In the genomic region with DNA sequence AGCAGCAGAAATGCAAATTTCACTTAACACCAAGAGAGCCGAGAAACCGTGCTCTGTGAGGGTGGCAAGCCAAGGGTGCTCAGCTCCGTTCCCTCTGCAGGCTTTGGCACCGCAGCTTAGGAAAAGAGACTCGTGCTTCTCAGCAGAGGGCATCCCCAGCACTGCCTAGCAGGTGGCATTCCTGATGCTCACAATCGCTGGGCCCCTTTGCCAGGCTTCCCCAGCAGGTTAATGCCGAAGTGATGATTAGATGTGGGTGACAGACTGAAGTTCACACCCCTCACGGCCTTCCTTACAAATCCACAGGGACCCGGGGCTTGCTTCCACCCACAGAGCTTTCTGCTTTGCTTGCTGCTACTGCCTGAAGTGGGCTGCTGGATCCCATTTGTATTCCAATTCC, we compare ENCODE assay signal across 10 mouse cellular contexts.
A peak's percentile ranks its signal among the peaks of the same experiment; 100 is the strongest.
DNase-seq lines count a peak whose midpoint lies in the region; ATAC-seq lines count a peak whose summit lies in the region.
"Had no signal": no experiment of that assay in that cellular context is flagged by ENCODE, and none has a peak within 500 bp of the region (broad histone marks: within the 10 kb centered on the region; RNA-seq: fewer than 3 reads in every experiment).

No protein-coding gene starts in this region.

- H3K9ac ChIP-seq in heart, embryonic 13.5 days, result no peak overlapping the region
- H3K9ac ChIP-seq in forebrain, embryonic 13.5 days, result peak overlapping the region; percentile 37; the same call in 1 of the 2 replicates
- no peak overlapping the region for H3K9ac ChIP-seq in hindbrain, embryonic 16.5 days (ENCODE audit: low read depth, low read length)
- H3K9ac ChIP-seq in midbrain, embryonic 15.5 days, result no peak overlapping the region

- peaks cover 52% of the 10 kb centered on the region for H3K27me3 ChIP-seq in heart, embryonic 13.5 days (replicated peaks)
- H3K27me3 ChIP-seq in forebrain, embryonic 13.5 days, result no peaks in the 10 kb centered on the region
- no peaks in the 10 kb centered on the region for H3K27me3 ChIP-seq in hindbrain, embryonic 16.5 days (replicated peaks; ENCODE audit: control insufficient read depth, insufficient read depth, low read length)
- no peaks in the 10 kb centered on the region for H3K27me3 ChIP-seq in midbrain, embryonic 15.5 days (replicated peaks)

- H3K4me2 ChIP-seq in heart, embryonic 13.5 days, result 0 out of 2 replicates have a peak overlapping the region, but pooled peaks have one; percentile 3
- peak overlapping the region; percentile 4; the same call in 1 of the 2 replicates for H3K4me2 ChIP-seq in forebrain, embryonic 13.5 days
- no peak overlapping the region; the same call in 1 of the 2 replicates for H3K4me2 ChIP-seq in hindbrain, embryonic 16.5 days (ENCODE audit: low read length)
- H3K4me2 ChIP-seq in midbrain, embryonic 15.5 days, result no peak overlapping the region

- H3K4me3 ChIP-seq in heart, embryonic 13.5 days, result no peak overlapping the region
- no peak overlapping the region for H3K4me3 ChIP-seq in forebrain, embryonic 13.5 days
- no peak overlapping the region for H3K4me3 ChIP-seq in hindbrain, embryonic 16.5 days (ENCODE audit: low read length)
- no peak overlapping the region for H3K4me3 ChIP-seq in midbrain, embryonic 15.5 days

- WGBS in heart, embryonic 13.5 days, result 18% methylated on average over 9 of the region's 9 CpGs
- 41% methylated on average over 9 of the region's 9 CpGs for WGBS in forebrain, embryonic 13.5 days
- WGBS in hindbrain, embryonic 16.5 days, result 26% methylated on average over 9 of the region's 9 CpGs
- 39% methylated on average over 9 of the region's 9 CpGs for WGBS in midbrain, embryonic 15.5 days

- DNase-seq in heart, postnatal 14 days, result no peak
- DNase-seq in ovary, adult 18-20 months (ENCODE audit: low spot score), result no peak
- DNase-seq in lung, postnatal 10 days, result no peak
- no peak for DNase-seq in ovary, postnatal 10 days (ENCODE audit: low spot score)
- DNase-seq: kidney, adult 18-20 months; thymus, adult 18-20 months had no signal

- H3K36me3 ChIP-seq in heart, embryonic 13.5 days, result no peaks in the 10 kb centered on the region
- H3K36me3 ChIP-seq in forebrain, embryonic 13.5 days (ENCODE audit: poor library complexity, severe bottlenecking), result no peaks in the 10 kb centered on the region
- no peaks in the 10 kb centered on the region for H3K36me3 ChIP-seq in hindbrain, embryonic 16.5 days (ENCODE audit: control insufficient read depth, insufficient read depth, low read length)
- H3K36me3 ChIP-seq in midbrain, embryonic 15.5 days (replicated peaks), result no peaks in the 10 kb centered on the region

- H3K9me3 ChIP-seq in heart, embryonic 13.5 days, result no peaks in the 10 kb centered on the region
- H3K9me3 ChIP-seq in forebrain, embryonic 13.5 days (replicated peaks), result no peaks in the 10 kb centered on the region
- no peaks in the 10 kb centered on the region for H3K9me3 ChIP-seq in hindbrain, embryonic 16.5 days (ENCODE audit: control insufficient read depth, low read length)
- no peaks in the 10 kb centered on the region for H3K9me3 ChIP-seq in midbrain, embryonic 15.5 days

- intact Hi-C loops in heart, postnatal 14 days (cut with DNase I), result no loop called here

- ATAC-seq in heart, embryonic 13.5 days (ENCODE audit: extremely low read depth, insufficient number of reproducible peaks, low FRiP score, low TSS enrichment), result no peak
- peak; percentile 88 for ATAC-seq in forebrain, embryonic 13.5 days
- ATAC-seq in hindbrain, embryonic 16.5 days, result no peak
- ATAC-seq in midbrain, embryonic 15.5 days (replicated peaks), result peak; percentile 58

- peaks cover 13% of the 10 kb centered on the region for H3K4me1 ChIP-seq in heart, embryonic 13.5 days
- H3K4me1 ChIP-seq in forebrain, embryonic 13.5 days, result peaks cover 27% of the 10 kb centered on the region
- peaks cover 7% of the 10 kb centered on the region for H3K4me1 ChIP-seq in hindbrain, embryonic 16.5 days (ENCODE audit: control insufficient read depth, insufficient read depth, low read depth, low read length)
- peaks cover 7% of the 10 kb centered on the region; the same call in 1 of the 2 replicates for H3K4me1 ChIP-seq in midbrain, embryonic 15.5 days

- H3K27ac ChIP-seq in heart, embryonic 13.5 days (replicated peaks), result no peak overlapping the region
- H3K27ac ChIP-seq in forebrain, embryonic 13.5 days, result peak overlapping the region; percentile 64
- peak overlapping the region; percentile 57 for H3K27ac ChIP-seq in hindbrain, embryonic 16.5 days (ENCODE audit: low read depth, low read length)
- H3K27ac ChIP-seq in midbrain, embryonic 15.5 days, result peak overlapping the region; percentile 16; the same call in 1 of the 2 replicates

Comparison
In these comparisons a context has a peak if more than half of its experiments do, and no peak if none do; other contexts are left out.
1. ATAC-seq: peak in forebrain, embryonic 13.5 days (single experiment) and midbrain, embryonic 15.5 days (single experiment); none in heart, embryonic 13.5 days (single experiment) and hindbrain, embryonic 16.5 days (single experiment).
2. H3K4me2 ChIP-seq: peak in heart, embryonic 13.5 days (single experiment) and forebrain, embryonic 13.5 days (single experiment); none in hindbrain, embryonic 16.5 days (single experiment) and midbrain, embryonic 15.5 days (single experiment).